Mouse (Mus musculus): ENCODE measurements around the gene Sqor. TPM values are rescaled to one million over a fixed set of nuclear protein-coding genes. Genes with fewer than 3 reads are reported as not detected.

The Sqor gene
- polyA plus RNA-seq, 1 experiment from 2014 or later: 5.7 TPM

DNA sequence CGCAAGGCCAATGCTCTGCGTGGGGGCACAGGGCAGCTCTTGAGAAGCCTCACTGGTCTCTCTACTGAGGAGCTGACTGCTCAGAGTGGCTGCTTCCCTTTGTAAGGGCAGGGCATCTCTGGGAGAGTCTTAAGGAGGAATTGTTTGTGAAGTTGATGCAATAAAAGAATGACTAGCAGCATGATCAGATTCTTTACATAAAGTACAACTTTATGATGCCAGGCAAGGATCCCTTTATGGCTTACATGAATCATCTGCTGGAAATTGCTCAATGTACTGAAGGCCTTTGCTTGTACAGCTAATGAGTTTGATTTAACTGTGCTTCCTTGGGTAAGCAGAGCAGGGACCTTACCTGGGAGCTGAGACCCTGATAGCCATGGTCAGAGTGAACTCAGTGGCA is 18.7 kb downstream of the Sqor start:
- DNase-seq (ENCODE audit: low spot score): no peak

DNA sequence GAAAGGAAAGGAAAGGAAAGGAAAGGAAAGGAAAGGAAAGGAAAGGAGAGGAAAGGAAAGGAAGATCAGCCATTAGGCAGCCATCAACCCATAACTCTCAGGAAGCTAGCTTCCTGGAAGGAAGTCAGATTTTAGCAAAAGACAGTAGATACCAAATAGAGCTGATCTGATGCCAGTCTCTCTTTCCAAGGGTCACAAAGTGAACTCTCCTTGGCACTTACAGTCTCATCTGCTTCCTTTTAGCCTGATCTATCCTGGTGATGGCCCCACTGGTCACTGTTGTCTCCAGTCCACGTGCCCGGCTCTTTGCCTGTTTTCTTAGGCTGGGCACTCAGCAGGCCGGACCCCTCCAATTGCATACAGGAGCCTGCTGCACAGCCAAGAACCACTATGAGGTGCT is 19.7 kb downstream of the Sqor start:
- DNase-seq (ENCODE audit: low spot score): no peak

DNA sequence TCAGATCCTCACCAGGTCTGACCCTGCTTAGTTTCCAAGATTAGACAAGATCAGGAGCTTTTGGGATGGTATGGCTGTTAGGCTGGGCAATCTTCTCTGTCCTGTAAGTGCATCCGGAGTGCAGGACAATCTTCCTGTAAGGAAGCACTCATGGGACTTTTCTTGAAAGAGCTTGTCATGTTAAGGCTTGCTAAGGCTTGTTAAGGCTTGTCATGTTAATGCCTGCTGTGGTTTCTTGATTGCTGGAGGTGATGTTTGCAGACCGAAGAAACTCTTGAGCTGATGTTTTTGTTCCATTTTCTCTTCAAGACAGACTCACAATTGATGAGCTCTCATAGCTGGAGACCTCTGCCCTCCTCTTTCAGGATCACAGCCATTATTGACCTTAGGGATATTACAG is 21.1 kb downstream of the Sqor start:
- no peak for DNase-seq (ENCODE audit: low spot score)

DNA sequence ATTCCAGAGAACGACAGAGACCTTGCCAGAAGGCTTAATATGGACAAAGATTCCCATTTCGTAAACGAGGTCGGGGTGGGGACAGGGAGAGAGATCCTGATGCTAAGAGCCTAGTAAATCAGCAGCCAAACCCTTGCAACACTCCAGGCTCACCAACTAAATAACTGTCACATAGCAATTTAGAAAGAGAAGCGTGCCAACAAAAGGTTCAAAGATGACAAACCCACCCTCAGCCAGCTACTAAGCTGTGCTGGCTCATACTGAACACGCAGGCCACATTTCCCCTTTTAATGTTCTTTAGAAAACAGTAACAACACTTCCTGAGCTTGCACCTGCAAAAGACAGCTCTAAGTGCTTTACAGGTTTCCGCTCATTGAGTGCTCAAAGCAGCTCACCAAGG is 24.3 kb downstream of the Sqor start:
- DNase-seq (ENCODE audit: low spot score): peak; percentile 83

DNA sequence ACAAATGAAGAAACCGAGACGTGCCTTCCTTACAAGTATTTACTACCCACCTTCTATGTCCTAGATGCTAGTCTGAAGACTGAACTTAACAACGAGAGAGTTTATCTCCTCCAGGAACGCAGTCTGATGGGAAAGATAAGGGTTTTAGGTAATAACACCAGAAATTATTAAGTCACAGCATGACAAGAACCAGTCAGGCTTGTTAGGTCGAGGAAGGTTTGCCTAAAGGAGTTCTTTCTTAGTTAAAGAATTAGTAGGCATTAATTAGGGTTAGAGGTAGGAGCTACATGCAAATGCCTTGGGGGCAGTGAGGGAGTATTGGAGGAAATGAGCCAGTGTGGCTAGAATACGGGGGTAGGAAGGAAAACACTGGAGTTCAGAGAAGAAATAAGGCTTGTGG is 24.7 kb downstream of the Sqor start:
- peak; percentile 10 for DNase-seq (ENCODE audit: low spot score)

DNA sequence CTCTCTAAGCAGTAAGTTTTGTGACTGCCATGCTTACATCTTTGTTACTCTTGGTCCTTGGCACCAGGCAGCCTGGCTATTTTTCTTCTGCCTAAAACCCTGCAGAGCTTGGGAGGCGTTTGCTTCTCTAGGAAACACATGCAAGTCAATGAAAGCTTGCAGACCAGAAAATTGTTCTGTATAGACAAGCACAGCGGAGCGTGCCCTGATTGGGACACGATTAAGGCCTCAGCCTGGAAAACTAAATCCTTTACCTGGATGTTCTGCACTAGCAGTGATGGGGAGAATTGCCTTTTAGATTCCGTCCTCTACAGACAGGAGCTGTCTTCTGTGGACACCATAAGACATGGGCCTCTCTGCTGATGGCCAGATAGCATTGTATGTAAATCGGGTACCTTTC is 39.4 kb downstream of the Sqor start:
- DNase-seq (ENCODE audit: low spot score): no peak

DNA sequence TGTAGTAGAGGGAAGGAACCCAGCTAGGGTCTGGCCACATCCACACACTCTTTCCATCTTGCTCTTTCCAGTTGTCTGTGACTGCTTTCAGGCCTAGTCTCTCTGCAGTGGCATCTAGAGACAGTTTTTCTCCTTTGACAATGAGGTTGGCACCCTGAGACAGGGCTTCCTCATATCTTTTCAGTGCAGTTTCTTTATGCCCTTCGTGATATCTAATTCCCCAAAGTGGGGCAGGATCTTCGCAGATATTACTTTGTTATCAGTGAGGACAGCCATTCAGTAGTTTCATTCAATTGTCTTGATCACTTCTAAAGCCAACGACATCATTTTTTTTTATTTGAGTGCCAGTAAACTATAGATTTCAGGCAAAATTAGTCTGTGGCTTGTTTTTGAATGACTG is 41.0 kb downstream of the Sqor start:
- no peak for DNase-seq (ENCODE audit: low spot score)

DNA sequence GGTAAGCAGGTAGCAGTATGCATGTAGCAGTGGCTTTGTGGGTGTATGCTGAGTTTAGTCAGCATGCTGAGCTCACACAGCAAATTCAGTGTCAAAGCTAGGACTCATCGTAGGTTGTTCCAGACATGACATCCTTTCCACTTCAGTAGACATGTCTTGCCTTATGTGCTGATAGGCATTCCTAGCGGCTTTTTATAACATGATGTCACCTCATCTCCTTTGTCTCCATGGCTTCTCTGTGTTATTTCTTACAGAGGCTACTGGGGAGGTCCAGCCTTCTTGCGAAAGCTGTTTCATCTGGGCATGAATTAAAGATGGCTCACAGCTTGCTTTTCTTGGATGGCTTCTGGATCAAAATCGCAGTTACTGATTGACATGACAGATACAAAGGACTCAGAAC is 44.0 kb downstream of the Sqor start:
- DNase-seq (ENCODE audit: low spot score): no peak

DNA sequence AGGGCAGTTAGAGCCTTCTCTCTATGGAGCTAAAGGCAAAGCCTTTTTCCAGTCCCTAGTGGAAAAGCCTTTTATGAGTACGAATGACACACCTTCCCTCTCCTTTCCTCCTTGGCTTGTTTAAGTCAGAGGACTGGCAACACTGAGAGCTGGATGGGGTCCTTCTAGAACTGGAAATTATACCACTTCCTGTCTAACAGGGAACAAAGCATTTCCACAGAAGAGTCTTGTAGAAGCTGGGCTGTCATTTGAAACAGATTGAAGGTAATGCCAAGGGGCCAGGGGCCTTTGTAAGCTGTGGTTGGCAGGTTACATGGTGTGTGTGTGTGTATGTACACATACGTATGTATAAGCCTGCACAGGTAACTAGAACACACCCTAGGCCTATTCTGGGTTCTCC is 51.9 kb downstream of the Sqor start:
- no peak for DNase-seq (ENCODE audit: low spot score)

DNA sequence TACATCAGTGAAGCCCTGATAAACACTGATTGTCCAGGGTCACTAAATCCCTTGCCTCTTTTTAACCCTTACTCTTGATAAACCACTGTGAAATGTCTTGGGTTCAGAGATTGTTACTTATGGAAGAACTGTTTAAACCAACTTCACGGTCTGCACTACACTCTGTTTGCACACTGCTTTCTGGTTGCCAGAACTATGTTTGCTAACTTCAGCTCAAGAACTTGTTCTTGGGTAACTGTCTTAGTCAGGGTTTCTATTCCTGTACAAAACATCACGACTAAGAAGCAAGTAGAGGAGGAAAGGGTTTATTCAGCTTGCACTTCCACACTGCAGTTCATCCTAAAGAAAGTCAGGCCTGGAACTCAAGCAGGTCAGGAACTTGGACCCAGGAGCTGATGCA is 56.2 kb downstream of the Sqor start:
- DNase-seq (ENCODE audit: low spot score): no peak

DNA sequence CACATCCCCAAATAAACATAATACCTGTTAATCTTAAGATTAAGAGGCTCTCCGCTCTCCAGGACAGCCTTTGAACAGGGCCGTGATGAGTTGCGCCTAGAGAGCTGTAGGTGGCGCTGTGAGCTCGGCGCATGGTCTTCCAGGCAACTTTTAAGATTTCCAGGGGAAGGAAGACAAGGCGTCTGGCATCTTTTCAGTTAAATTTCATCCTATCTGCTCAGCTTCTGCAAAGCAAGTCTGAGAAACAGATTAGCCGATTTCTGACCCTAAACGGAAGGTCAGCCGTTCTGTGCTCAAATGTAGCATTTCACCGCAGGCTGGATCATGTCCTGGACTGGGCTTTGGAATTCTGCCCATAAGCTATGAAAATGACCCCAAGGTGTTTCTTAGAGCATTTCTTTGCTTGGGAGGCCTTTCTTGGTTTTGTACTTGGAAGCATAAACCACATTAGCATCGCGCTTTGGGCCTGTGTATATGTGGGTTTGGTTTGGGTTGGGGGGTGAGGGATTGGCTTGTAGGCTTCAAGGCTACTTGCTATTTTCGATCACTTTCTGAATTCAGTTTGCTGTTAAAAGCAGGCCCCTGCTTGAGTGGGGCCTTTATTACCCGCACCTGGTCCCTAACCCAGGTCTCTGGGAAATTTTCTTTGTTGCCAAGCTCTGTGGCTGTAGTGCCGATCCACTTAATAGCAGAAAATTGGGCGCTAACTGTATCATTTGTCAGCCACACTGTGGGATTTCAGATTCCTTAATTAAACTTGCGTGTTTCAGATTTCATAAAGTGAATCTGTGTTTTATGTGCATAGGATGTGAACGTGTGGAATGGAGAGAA is 60.6 kb downstream of the Sqor start:
- DNase-seq (ENCODE audit: low spot score): peak; percentile 48

DNA sequence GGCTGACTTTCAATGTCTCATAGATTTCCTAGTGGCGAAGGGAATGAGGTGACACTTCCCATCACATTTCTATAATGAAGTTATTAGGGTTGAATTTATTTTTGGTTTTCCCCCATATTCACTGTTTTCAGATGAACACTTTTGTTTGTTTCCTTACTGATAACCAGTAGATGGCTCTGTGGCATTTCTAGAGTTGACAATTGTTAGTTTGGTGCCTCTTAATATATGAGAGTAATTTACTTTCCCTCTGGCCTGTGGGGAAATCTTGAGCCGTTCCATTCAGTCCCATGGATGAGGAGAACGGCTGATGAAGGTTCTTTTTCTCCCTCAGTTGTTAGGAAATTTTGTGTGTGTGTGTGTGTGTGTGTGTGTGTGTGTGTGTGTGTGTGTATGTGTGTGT is 61.3 kb downstream of the Sqor start:
- DNase-seq (ENCODE audit: low spot score): no peak

DNA sequence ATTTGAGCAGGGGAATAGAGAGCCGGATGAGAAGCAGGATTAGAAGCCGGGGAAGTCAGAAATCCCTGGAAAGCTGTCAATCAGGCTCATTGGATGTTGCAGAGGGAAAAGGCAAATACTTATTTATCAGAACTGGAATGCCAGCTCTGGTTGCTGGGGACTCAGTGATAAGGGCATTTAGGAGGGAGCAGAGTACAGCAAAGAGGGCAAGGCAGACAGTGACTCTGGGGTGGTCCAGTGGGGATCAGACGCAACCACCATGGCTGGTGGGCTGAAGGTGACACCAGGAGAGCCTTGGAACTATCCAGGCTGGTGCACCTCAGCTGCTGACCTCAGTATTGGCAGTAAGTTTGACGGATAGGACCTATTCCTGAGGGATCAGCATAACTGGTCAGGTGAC is 89.6 kb downstream of the Sqor start:
- DNase-seq (ENCODE audit: low spot score): no peak

DNA sequence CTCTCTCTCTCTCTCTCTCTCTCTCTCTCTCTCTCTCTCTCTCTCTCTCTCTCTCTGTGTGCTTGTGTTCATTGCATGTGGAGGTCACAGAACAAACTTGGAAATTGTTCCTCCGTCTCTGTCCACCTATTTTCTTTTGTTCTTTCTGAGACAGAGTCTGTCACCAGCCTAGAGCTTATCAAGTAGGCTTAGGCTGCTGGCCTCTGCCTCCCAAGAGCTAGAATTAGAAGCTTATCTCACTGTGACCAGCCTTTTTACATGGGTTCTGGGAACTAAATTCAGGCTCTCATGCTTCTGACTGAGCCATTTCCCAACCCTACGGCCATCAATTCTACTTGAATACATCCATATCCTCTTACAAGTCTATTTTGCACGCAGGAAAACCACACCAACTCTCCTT is 90.3 kb downstream of the Sqor start:
- DNase-seq (ENCODE audit: low spot score): no peak

Other genes starting within 250 kb of the Sqor start
- gene Gatm, start 153.9 kb upstream of the Sqor start, polyA plus RNA-seq (2015; fragmentation: Nextera tagmentation; extraction: Ambion mirVana): 6.3 and 7.4 TPM in 2 replicates
- gene AA467197, start 128.3 kb upstream of the Sqor start, polyA plus RNA-seq (2015; fragmentation: Nextera tagmentation; extraction: Ambion mirVana): 25.3 and 27.2 TPM in 2 replicates
- 5.9 and 6.2 TPM in 2 replicates for gene Slc30a4, start 62.6 kb upstream of the Sqor start, polyA plus RNA-seq (2015; fragmentation: Nextera tagmentation; extraction: Ambion mirVana)
- 49.5 and 54.0 TPM in 2 replicates for gene Bloc1s6, start 26.7 kb upstream of the Sqor start, polyA plus RNA-seq (2015; fragmentation: Nextera tagmentation; extraction: Ambion mirVana)